Mouse (Mus musculus) CD4-positive, CD25-positive, alpha-beta regulatory T cell, adult 4 months (primary cell): ENCODE results near the gene Esp38. TPM values are rescaled to one million over a fixed set of nuclear protein-coding genes. Genes with fewer than 3 reads are reported as not detected.
"Not testable (repeated sequence)": the region's sequence is repeated elsewhere in the genome, so short reads cannot be mapped to it uniquely, and the experiment has no call there.

Source experiments
- ATAC-seq: one replicate; pipeline ENCODE4 v1.8.0; 2017
- polyA plus RNA-seq, 2 experiments: library from polyadenylated mRNA; unstranded; fragments of 100-300 nt; shearing (Covaris generic); gene quantifications; one replicate each; pipeline ENCODE4 v1.2.1; 2017

Esp38 gene
- not detected for polyA plus RNA-seq

GRCm38 (mm10) chr17:39950220-39950619 lies at the start of gene Esp38:
Esp38 (plus strand) TSS chr17:39950520.
- no peak for ATAC-seq

DNA sequence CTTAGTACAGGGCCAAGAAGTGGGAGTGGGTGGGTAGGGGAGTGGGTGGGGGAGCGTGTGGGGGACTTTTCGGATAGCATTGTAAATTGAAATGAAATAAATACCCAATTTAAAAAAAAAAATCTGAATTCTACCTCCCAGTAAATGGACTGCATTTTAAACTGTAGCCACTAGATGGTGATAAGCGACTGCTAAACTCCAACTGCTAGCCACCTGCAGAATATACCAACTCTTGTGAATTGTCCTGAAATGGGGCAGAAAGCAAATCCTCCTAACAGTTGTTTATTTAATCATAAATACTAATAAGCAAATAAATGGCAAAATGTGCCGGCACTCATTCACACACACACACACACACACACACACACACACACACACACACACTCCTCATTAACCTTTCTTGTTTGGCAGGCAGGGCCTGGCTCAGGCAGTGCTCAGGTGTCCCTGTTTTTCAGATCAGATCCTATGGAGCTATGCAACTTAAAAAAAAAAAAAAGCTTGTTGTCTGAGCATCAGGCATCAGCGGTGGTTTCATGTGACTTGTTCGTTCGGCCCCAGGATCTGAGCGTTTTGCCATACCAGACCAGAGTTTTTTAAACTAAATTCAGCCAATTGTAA lies 47.3 kb upstream of the Esp38 start:
- ATAC-seq, result not testable (repeated sequence)

Other genes starting within 250 kb of the Esp38 start
- not detected for gene AC192777.2, start 144.9 kb downstream of the Esp38 start, polyA plus RNA-seq